Mouse (Mus musculus): Measurements from ENCODE around the gene Ldhal6b. TPM values are rescaled to one million over a fixed set of nuclear protein-coding genes. Genes with fewer than 3 reads are reported as not detected.

Gene Ldhal6b
- polyA plus RNA-seq, 1 experiment from 2014 or later = not detected

- H3K4me3 ChIP-seq (replicated peaks) = no peak overlapping the region
- H3K27me3 ChIP-seq = peaks cover 20% of the 10 kb centered on the region; the same call in 1 of the 2 replicates
- peaks cover 18% of the 10 kb centered on the region for H3K36me3 ChIP-seq
- no peaks in the 10 kb centered on the region for H3K9me3 ChIP-seq (replicated peaks)
- H3K9ac ChIP-seq = no peak overlapping the region
- 28% methylated on average over 10 of the region's 10 CpGs for WGBS
- no peak; the same call in 1 of the 2 replicates for ATAC-seq (replicated peaks; ENCODE audit: low FRiP score)
- H3K27ac ChIP-seq = no peak overlapping the region
- H3K4me1 ChIP-seq = peaks cover 37% of the 10 kb centered on the region
- peak overlapping the region; percentile 10; the same call in 1 of the 2 replicates for H3K4me2 ChIP-seq
Observed at GRCm38 (mm10) chr17:5406566-5406965, 12.0 kb downstream of the Ldhal6b start.

GRCm38 (mm10) chr17:5403885-5404284 lies 14.7 kb downstream of the Ldhal6b start:
- Histone ChIP-seq H3K27ac (no peak overlapping the region), H3K27me3 (peaks cover 23% of the 10 kb centered on the region; the same call in 1 of the 2 replicates), H3K36me3 (no peaks in the 10 kb centered on the region), H3K4me3 (replicated peaks) (no peak overlapping the region), H3K9ac (no peak overlapping the region), H3K4me1 (peaks cover 37% of the 10 kb centered on the region), H3K4me2 (no peak overlapping the region), H3K9me3 (replicated peaks) (no peaks in the 10 kb centered on the region)
- WGBS = 79% methylated on average over 6 of the region's 6 CpGs
- no peak for ATAC-seq (replicated peaks; ENCODE audit: low FRiP score)

GRCm38 (mm10) chr17:5402624-5403023 lies 15.9 kb downstream of the Ldhal6b start:
- Histone ChIP-seq H3K9ac (no peak overlapping the region), H3K27ac (no peak overlapping the region), H3K27me3 (peaks cover 30% of the 10 kb centered on the region), H3K4me1 (peaks cover 39% of the 10 kb centered on the region), H3K9me3 (replicated peaks) (no peaks in the 10 kb centered on the region), H3K4me3 (replicated peaks) (no peak overlapping the region), H3K4me2 (peak overlapping the region; percentile 44), H3K36me3 (no peaks in the 10 kb centered on the region)
- WGBS = 23% methylated on average over 8 of the region's 8 CpGs
- ATAC-seq (replicated peaks; ENCODE audit: low FRiP score) = peak; percentile 84

- Histone ChIP-seq H3K4me2 (peak overlapping the region; percentile 44), H3K27ac (no peak overlapping the region), H3K4me3 (replicated peaks) (no peak overlapping the region), H3K36me3 (no peaks in the 10 kb centered on the region), H3K9me3 (replicated peaks) (no peaks in the 10 kb centered on the region), H3K4me1 (peaks cover 43% of the 10 kb centered on the region), H3K9ac (no peak overlapping the region), H3K27me3 (peaks cover 30% of the 10 kb centered on the region)
- peak; percentile 44 for ATAC-seq (replicated peaks; ENCODE audit: low FRiP score)
- WGBS = 9% methylated on average over 9 of the region's 9 CpGs
Observed at GRCm38 (mm10) chr17:5402069-5402468, 16.5 kb downstream of the Ldhal6b start.

GRCm38 (mm10) chr17:5401288-5401687 lies 17.3 kb downstream of the Ldhal6b start:
- no peak for ATAC-seq (replicated peaks; ENCODE audit: low FRiP score)
- H3K4me2 ChIP-seq = no peak overlapping the region
- no peak overlapping the region for H3K27ac ChIP-seq
- H3K9me3 ChIP-seq (replicated peaks) = no peaks in the 10 kb centered on the region
- peaks cover 30% of the 10 kb centered on the region for H3K27me3 ChIP-seq
- 88% methylated on average over 10 of the region's 10 CpGs for WGBS
- H3K9ac ChIP-seq = no peak overlapping the region
- H3K36me3 ChIP-seq = no peaks in the 10 kb centered on the region
- H3K4me3 ChIP-seq (replicated peaks) = no peak overlapping the region
- peaks cover 38% of the 10 kb centered on the region for H3K4me1 ChIP-seq

- Histone ChIP-seq H3K27me3 (peaks cover 26% of the 10 kb centered on the region), H3K9ac (no peak overlapping the region), H3K4me1 (peaks cover 36% of the 10 kb centered on the region), H3K9me3 (replicated peaks) (no peaks in the 10 kb centered on the region), H3K36me3 (no peaks in the 10 kb centered on the region), H3K4me2 (no peak overlapping the region), H3K4me3 (replicated peaks) (no peak overlapping the region), H3K27ac (no peak overlapping the region)
- WGBS = 60% methylated on average over 14 of the region's 14 CpGs
- no peak for ATAC-seq (replicated peaks; ENCODE audit: low FRiP score)
Observed at GRCm38 (mm10) chr17:5400435-5401090, 18.0 kb downstream of the Ldhal6b start.

- Histone ChIP-seq H3K9ac (no peak overlapping the region), H3K4me2 (peak overlapping the region; percentile 31), H3K27ac (no peak overlapping the region), H3K36me3 (no peaks in the 10 kb centered on the region), H3K4me3 (replicated peaks) (no peak overlapping the region), H3K4me1 (peaks cover 15% of the 10 kb centered on the region), H3K9me3 (replicated peaks) (no peaks in the 10 kb centered on the region), H3K27me3 (peaks cover 11% of the 10 kb centered on the region)
- ATAC-seq (replicated peaks; ENCODE audit: low FRiP score) = peak; percentile 76
- 28% methylated on average over 33 of the region's 33 CpGs for WGBS
Observed at GRCm38 (mm10) chr17:5397148-5398007, 21.2 kb downstream of the Ldhal6b start.

- ATAC-seq (replicated peaks; ENCODE audit: low FRiP score) = no peak
- Histone ChIP-seq H3K9ac (no peak overlapping the region), H3K4me2 (no peak overlapping the region), H3K4me3 (replicated peaks) (no peak overlapping the region), H3K27ac (no peak overlapping the region), H3K4me1 (peaks cover 8% of the 10 kb centered on the region), H3K27me3 (peaks cover 11% of the 10 kb centered on the region), H3K36me3 (no peaks in the 10 kb centered on the region), H3K9me3 (replicated peaks) (no peaks in the 10 kb centered on the region)
- 64% methylated on average over 5 of the region's 5 CpGs for WGBS
Observed at GRCm38 (mm10) chr17:5396213-5396612, 22.4 kb downstream of the Ldhal6b start.

- no peak overlapping the region for H3K27ac ChIP-seq
- H3K27me3 ChIP-seq = peaks cover 11% of the 10 kb centered on the region
- no peak for ATAC-seq (replicated peaks; ENCODE audit: low FRiP score)
- H3K9ac ChIP-seq = no peak overlapping the region
- no peak overlapping the region for H3K4me2 ChIP-seq
- peaks cover 8% of the 10 kb centered on the region for H3K4me1 ChIP-seq
- WGBS = 82% methylated on average over 16 of the region's 16 CpGs
- H3K36me3 ChIP-seq = no peaks in the 10 kb centered on the region
- no peak overlapping the region for H3K4me3 ChIP-seq (replicated peaks)
- H3K9me3 ChIP-seq (replicated peaks) = no peaks in the 10 kb centered on the region
Observed at GRCm38 (mm10) chr17:5395454-5396205, 22.9 kb downstream of the Ldhal6b start.

GRCm38 (mm10) chr17:5390682-5391081 lies 27.9 kb downstream of the Ldhal6b start:
- no peak overlapping the region for H3K9ac ChIP-seq
- H3K4me3 ChIP-seq (replicated peaks) = no peak overlapping the region
- no peaks in the 10 kb centered on the region for H3K27me3 ChIP-seq
- H3K4me1 ChIP-seq = no peaks in the 10 kb centered on the region
- no peaks in the 10 kb centered on the region for H3K9me3 ChIP-seq (replicated peaks)
- no peaks in the 10 kb centered on the region for H3K36me3 ChIP-seq
- no peak overlapping the region for H3K27ac ChIP-seq
- 55% methylated on average over 10 of the region's 10 CpGs for WGBS
- no peak overlapping the region for H3K4me2 ChIP-seq
- no peak for ATAC-seq (replicated peaks; ENCODE audit: low FRiP score)

GRCm38 (mm10) chr17:5388351-5388750 lies 30.2 kb downstream of the Ldhal6b start:
- 79% methylated on average over 3 of the region's 3 CpGs for WGBS

More at GRCm38 (mm10) chr17:5388351-5388750, 30.2 kb downstream of the Ldhal6b start:
- no peak overlapping the region for H3K27ac ChIP-seq
- no peak for ATAC-seq (replicated peaks; ENCODE audit: low FRiP score)
- no peaks in the 10 kb centered on the region for H3K36me3 ChIP-seq
- no peaks in the 10 kb centered on the region for H3K4me1 ChIP-seq
- H3K27me3 ChIP-seq = no peaks in the 10 kb centered on the region
- H3K9ac ChIP-seq = no peak overlapping the region
- no peak overlapping the region for H3K4me3 ChIP-seq (replicated peaks)
- no peaks in the 10 kb centered on the region for H3K9me3 ChIP-seq (replicated peaks)
- no peak overlapping the region for H3K4me2 ChIP-seq

Data from kidney, embryonic 15.5 days (tissue).